Mouse (Mus musculus) urinary bladder, postnatal 36 days (tissue): ENCODE data around the gene Mff.

Experiments used
- DNase-seq, 2 experiments: peaks; one replicate each; pipeline ENCODE4 v3.0.0; 2022; ENCODE audit warnings: low spot score in 2 of 2, mixed read lengths in 1 of 2

The Mff gene

DNA sequence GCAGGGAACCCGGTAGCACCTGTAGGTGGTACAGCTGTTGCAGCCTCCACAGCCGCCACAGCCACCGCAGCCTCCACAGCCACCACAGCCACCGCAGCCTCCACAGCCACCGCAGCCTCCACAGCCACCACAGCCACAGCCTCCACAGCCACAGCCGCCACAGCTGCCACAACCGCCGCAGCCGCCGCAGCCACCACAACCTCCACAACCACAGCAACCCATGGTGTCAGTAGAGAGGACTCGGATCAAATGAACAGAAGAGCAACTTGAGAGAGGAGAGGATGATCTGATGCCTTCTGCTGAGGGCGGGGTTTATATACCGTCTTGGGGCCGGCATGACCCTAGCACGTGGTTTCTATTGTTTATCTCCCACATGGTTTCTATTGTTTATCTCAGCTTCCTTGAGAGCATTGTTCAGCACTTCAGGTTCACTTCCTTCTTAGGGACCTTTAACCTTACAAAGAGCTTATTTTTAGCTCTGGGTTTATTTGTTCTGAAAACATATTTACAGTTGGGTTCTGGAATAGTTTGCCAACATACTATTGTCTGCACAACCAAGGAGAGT lies 46.4 kb downstream of the Mff start, which contains the start of gene Gm47791:
TSS of gene Gm47791 (minus strand) at position 222 of the 565 bp plus-strand sequence.
- DNase-seq: no peak

DNA sequence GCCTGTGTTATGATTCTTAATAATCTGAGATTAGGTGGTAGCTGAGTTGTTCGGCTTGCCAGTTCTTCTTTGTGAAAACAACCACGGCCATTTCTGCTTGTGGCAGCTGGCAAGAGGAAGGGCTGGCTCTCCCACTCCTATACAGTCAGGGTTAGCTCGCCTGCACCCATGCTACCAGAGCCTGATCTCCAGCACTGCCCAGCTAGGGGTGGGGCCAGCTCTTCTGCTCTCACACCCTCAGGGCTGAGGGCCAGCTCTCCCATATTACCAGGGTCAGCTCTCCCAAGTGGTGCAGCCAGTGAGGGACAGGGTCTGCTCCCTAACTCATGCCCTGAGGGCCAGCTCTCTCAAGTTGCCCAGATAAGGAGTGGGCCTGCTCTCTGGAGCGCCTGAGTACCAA lies 47.7 kb downstream of the Mff start:
- DNase-seq: no peak

GRCm38 (mm10) chr1:82773208-82773607 lies 48.5 kb downstream of the Mff start:
- DNase-seq: no peak

GRCm38 (mm10) chr1:82775293-82775692 lies 50.6 kb downstream of the Mff start:
- no peak for DNase-seq

DNA sequence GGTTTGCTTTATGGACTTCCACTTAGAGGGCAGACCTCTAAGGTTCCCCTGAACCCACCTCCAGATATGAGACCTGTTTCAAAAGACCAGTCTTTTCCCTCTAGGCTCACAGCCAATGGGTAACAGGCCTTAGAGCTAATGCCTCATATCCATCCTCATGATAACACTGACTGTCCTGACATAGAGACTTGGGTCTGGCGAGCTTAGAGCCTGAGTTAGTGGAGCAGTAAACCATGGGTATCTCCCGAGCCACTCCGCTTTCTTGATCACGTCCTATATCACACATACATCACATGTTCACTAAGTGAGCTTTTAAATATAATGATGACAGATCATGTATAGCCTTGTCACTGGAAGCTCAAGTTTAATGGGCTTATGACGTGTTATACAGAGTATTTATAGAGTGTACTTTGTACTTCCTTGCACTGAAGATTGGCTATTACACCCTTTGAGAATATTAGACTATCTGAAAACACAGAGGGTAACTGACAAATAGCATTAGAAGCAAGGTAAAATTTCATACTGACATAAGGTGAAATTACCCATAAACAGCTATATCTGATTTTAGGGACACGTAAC lies 54.8 kb downstream of the Mff start:
- no peak for DNase-seq

- DNase-seq: no peak
These were observed 58.9 kb downstream of the Mff start for GRCm38 (mm10) chr1:82783559-82783958.

DNA sequence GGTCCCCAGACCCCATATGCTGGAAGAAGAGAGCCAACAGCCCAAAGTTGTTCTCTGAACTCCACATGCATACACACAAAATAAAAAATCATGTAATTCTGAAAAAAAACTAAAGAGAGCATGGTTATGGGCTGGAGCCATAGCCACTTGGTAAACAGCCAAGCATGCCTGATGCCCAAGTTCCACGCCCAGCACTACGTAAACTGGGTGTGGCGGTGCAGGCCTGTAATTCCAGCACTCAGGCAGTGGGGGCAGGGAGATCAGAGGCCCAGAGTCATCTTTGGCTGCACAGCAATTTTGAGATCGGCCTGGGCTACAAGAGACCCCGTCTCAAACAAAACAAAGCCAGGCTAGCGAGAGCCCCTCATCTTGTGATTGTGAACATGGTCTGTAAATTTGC lies 60.9 kb downstream of the Mff start:
- peak; percentile 29 to 41 for DNase-seq

DNA sequence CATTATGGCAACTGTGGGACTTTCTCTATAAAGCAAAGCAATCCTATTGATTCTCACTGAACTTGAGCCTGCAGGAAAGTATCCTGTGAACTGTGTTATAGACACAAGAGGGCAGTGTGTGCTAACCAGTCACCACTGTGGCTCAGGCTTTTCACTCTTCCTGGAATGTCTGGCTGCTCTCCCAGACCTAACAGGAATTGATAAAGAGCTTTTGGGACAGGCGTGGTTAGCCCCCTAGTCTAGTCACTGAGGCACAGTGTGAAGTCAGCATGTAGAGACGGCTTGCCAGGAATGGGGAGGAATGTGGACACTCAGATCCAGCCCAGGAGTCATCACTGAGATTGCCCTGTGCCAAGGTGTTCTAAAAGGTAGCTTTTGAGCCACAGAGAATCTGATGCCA lies 62.7 kb downstream of the Mff start:
- peak; percentile 51 to 62 for DNase-seq

GRCm38 (mm10) chr1:82788070-82788469 lies 63.4 kb downstream of the Mff start:
- no peak for DNase-seq

DNA sequence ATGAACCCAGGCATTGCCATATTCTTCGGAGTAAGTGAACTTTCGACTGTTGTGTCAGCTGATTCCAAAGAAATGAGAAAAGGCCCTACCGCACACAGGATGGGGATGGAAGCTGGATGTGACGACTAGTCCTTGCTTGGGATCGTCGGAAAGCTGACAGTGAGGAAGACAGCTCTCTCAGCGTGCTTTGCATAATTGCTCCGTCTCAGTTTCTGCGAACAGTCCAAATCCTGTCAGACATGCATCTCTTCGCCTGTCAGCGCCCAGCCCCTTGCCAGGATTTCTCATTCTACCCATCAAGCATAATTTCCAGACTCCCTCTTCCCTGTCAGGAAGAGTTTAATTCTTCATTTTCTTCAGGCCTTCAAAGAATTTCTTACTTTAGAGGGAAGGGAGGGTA lies 66.4 kb downstream of the Mff start:
- no peak for DNase-seq

DNA sequence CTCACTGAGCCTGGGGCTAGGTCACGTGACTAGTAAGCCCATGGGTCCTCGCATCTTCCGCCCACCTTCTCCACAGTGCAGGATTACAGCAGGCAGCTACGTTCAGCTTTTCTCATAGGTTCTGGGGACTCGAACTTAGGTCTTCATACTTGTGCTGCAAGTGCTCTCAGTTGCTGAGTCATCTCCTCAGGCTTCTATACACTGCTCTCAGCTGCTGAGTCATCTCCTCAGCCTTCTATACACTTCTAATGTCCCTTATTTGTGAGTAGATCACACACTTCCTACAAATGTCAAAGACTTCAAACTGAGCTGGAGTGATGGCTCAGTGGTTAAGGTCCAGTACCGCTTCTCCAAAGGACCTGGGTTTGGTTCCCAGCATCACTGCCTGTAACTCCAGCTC lies 67.5 kb downstream of the Mff start:
- DNase-seq: no peak

- DNase-seq: no peak
These were observed 68.4 kb downstream of the Mff start for GRCm38 (mm10) chr1:82793110-82793509.

- no peak for DNase-seq
These were observed 69.3 kb downstream of the Mff start for GRCm38 (mm10) chr1:82793986-82794385.

DNA sequence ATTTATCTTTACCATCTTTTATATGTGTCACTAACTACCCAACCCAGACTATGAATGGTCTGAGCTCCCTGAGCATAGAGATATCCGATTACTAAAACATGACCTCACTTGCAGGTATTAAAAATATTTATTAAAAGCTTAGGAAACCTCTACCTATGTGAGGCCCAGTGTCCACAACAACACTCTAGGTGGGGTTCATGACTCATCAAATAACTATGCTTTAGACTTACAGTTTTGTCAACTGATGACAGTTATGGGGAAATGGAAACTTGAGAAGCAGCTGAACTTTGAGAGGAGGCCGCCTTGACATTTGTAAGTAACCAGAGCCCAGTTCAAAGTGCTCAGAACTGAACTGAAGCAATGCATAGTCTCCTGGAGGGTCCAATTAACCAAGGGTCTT lies 70.5 kb downstream of the Mff start:
- no peak for DNase-seq

DNA sequence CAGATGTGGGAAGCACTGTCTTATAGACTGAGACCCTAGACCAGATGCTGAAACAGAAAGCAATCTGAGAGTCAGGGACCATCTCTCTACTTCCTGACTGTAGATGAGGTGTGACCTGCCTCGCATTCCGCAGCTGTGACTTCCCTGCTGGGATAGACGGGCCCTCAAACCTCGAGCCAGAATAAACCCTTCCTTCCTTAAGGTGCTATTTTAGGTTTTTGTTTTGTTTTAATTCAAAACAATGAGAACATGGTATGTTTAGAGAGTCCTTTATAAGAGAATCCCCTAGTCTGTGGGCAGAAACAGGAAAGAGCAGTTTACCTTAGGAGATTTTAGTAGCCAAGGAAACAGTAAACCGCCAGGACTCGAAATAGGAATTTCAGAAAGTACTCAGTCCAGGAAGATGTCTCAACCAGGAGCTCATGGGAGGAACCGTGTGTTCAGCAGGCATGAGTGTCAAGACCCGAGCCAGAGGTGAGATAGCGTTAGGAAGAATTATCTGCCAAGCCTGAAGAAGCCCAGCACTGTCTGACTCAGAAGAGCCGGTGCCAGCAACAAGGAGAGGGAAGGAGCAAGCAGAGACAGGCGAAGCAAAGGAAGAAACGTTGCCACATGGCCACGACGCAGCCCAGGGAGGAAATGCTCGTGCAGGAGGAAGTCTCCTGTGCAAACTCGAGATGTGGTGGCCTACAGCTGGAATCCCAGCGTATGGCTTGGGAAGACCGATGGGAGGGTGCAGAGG lies 71.2 kb downstream of the Mff start:
- peak in 1 of 2 experiments; percentile 17 for DNase-seq

DNA sequence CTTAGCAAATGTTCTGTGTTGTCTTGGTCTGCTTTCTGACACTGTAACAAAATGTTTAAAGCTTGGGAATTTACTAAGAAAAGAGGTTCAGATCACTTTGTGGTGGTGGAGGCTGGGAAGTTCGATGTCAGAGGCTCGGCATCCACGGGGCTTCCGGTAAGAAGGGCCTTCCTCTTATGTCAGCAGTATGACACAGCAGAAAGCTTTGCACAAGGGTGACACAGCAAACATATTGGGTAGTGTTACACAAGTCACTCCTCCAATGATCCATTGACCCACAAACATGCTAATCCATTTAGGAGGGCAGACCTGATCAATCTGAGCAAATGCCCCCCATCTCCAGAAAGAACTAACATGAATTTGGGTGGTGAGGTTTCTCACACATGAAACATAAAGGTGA lies 72.4 kb downstream of the Mff start:
- no peak for DNase-seq

DNA sequence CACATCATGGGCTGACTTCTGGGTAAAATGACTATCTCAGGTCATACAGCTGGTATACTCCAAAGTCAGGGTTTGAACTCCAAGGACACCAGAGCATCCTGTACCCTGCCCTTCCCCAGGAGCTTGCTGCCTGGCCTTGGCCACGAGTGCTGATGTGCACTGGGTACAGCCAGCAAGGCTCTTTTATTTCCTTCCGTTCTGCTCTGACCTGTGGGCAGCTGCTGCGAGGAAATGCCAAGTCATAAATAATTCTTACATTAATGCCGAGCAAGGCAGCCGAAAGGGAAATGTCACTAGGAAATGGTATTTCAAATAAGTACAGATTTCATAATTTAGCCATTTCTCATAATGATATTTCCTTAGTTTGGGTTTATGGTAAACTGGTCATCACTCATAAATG lies 73.6 kb downstream of the Mff start:
- DNase-seq: no peak

DNA sequence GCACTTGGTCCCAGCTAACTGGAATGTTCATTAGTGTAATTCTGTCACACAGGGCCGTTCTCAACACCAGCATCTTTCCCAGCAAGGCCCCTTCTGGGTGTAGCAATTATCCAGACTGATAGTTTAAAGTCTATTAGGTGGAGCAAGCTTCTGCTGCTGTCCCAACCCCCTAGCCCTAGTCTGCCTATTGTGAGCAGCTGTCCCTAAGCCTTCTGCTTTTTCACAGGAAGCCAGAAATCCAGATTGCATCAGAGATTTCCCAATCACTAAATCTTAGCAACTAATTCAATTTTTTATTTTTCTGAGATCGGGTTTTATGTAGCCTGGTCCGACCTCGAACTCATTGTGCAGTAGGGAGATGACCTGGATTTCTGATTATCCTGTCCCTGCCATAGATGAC lies 74.2 kb downstream of the Mff start:
- peak in 1 of 2 experiments; percentile 19 for DNase-seq

DNA sequence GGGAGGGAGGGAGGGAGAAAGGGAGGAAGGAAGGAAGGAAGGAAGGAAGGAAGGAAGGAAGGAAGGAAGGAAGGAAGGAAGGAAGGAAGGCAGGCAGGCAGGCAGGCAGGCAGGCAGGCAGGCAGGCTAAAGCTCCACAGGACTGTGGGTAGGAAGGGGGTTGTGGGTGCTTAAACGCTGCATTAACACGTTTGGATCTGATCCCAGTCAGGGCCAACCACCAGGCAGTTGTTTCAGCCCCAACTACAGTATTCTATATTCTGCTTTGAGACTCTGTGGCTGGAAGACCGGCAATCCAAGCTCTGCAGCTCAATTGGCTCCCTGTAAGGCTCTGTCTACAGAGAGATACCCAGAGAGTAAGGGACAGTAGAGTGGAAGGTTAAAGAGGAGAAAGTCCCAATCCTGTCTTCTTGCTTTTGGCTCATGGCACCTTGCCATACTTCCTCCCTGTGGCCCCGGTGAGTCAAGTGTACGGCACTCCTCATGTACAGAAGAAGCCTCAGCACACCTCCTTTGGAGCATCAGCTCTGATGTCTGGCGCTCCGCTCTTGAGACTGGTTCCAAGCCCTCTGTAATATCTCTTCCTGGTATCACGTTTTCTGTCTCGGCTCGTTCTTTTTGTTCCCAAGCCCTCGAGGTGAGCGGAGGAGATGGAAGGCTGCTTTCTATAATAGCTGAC lies 76.6 kb downstream of the Mff start:
- DNase-seq: no peak
